Mouse (Mus musculus): ENCODE measurements around the gene B4galt2. TPM values are rescaled to one million over a fixed set of nuclear protein-coding genes. Genes with fewer than 3 reads are reported as not detected.
A peak's percentile ranks its signal among the peaks of the same experiment; 100 is the strongest.

Gene B4galt2
- polyA plus RNA-seq, 1 experiment: 0.23 TPM

- Histone ChIP-seq H3K9me3 (ENCODE audit: control insufficient read depth, low read length) (no peaks in the 10 kb centered on the region), H3K4me1 (ENCODE audit: control insufficient read depth) (peaks cover 72% of the 10 kb centered on the region), H3K36me3 (ENCODE audit: control insufficient read depth) (peaks cover 19% of the 10 kb centered on the region), H3K27me3 (ENCODE audit: control insufficient read depth) (peaks cover 41% of the 10 kb centered on the region), H3K4me3 (replicated peaks) (peak overlapping the region; percentile 61)
- TF ChIP-seq GATA1 (IDR thresholded peaks at IDR 0.05; ENCODE audit: low read length) (peak; percentile 100), TAL1 (IDR thresholded peaks at IDR 0.05; ENCODE audit: low read length) (peak; percentile 96)
Measured at GRCm38 (mm10) chr4:117830124-117830551, 53.1 kb downstream of the B4galt2 start.

GRCm38 (mm10) chr4:117829260-117830123, 53.8 kb downstream of the B4galt2 start:
- Histone ChIP-seq H3K4me1 (ENCODE audit: control insufficient read depth) (peaks cover 67% of the 10 kb centered on the region), H3K9me3 (ENCODE audit: control insufficient read depth, low read length) (no peaks in the 10 kb centered on the region), H3K36me3 (ENCODE audit: control insufficient read depth) (peaks cover 16% of the 10 kb centered on the region), H3K27me3 (ENCODE audit: control insufficient read depth) (peaks cover 46% of the 10 kb centered on the region), H3K4me3 (replicated peaks) (peak overlapping the region; percentile 61)
- TF ChIP-seq GATA1 (IDR thresholded peaks at IDR 0.05; ENCODE audit: low read length) (peak; percentile 14; the same call in 1 of the 2 replicates), TAL1 (IDR thresholded peaks at IDR 0.05; ENCODE audit: low read length) (no peak)

- H3K36me3 ChIP-seq (ENCODE audit: control insufficient read depth): peaks cover 13% of the 10 kb centered on the region
- TF ChIP-seq GATA1 (IDR thresholded peaks at IDR 0.05; ENCODE audit: low read length) (no peak), TAL1 (IDR thresholded peaks at IDR 0.05; ENCODE audit: low read length) (no peak)
- H3K9me3 ChIP-seq (ENCODE audit: control insufficient read depth, low read length): no peaks in the 10 kb centered on the region
- peaks cover 59% of the 10 kb centered on the region for H3K4me1 ChIP-seq (ENCODE audit: control insufficient read depth)
- no peak overlapping the region for H3K4me3 ChIP-seq (replicated peaks)
- H3K27me3 ChIP-seq (ENCODE audit: control insufficient read depth): peaks cover 55% of the 10 kb centered on the region
Measured at GRCm38 (mm10) chr4:117828572-117829145, 54.6 kb downstream of the B4galt2 start.

Other genes with a start within 250 kb of the B4galt2 start
- 1.7 and 2.1 TPM in 2 replicates for gene Dmap1, start 201.2 kb downstream of the B4galt2 start, polyA plus RNA-seq (2012)
- not detected in 2 replicates for gene Gm12845, start 159.1 kb downstream of the B4galt2 start, polyA plus RNA-seq (2012)
- not detected in 2 replicates for gene Klf17, start 117.8 kb downstream of the B4galt2 start, polyA plus RNA-seq (2012)
- 82.3 and 94.8 TPM in 2 replicates for gene Slc6a9, start 49.0 kb downstream of the B4galt2 start, polyA plus RNA-seq (2012)
- gene Ccdc24, start 10.9 kb downstream of the B4galt2 start, polyA plus RNA-seq (2012): 0.06 and 0.07 TPM in 2 replicates
- gene Atp6v0b, start 3.8 kb upstream of the B4galt2 start, polyA plus RNA-seq (2012): 37.5 and 76.2 TPM in 2 replicates
- gene Dph2, start 8.5 kb upstream of the B4galt2 start, polyA plus RNA-seq (2012): 0.31 and 0.65 TPM in 2 replicates
- gene Ipo13, start 31.5 kb upstream of the B4galt2 start, polyA plus RNA-seq (2012): 3.5 and 3.8 TPM in 2 replicates
- 4.5 and 4.9 TPM in 2 replicates for gene Artn, start 46.3 kb upstream of the B4galt2 start, polyA plus RNA-seq (2012)

Data from erythroblast, embryonic 14.5 days (primary cell).